Mouse (Mus musculus) forebrain, embryonic 14.5 days (tissue): ENCODE results near the gene Scimp. TPM values are rescaled to one million over a fixed set of nuclear protein-coding genes. Genes with fewer than 3 reads are reported as not detected.
"Not testable (repeated sequence)": the region's sequence is repeated elsewhere in the genome, so short reads cannot be mapped to it uniquely, and the experiment has no call there.

ENCODE experiments used
- ATAC-seq: fragments of 200-750 bp; cut with Nextera tagmentation; 2 replicates; pipeline ENCODE4 v1.8.0; 2017; ENCODE audit warnings: mild to moderate bottlenecking, moderate library complexity
- DNase-seq: peaks from one replicate; pipeline ENCODE4 v3.0.0-alpha.2; 2015; ENCODE audit warnings: low spot score
- H3K27ac ChIP-seq: fragments of 300-500 bp; sonication (generic); 2 replicates; pipeline ENCODE4 v1.5.1; 2014; ENCODE audit warnings: low read depth, mild to moderate bottlenecking, control low read depth, low read length, moderate library complexity
- H3K27me3 ChIP-seq: fragments of 300-500 bp; sonication (generic); replicated peaks from 2 replicates; pipeline ENCODE4 v1.6.1; 2014; ENCODE audit warnings: low read length, control low read depth, mixed read lengths; ENCODE audit not compliant: control insufficient read depth, insufficient read depth
- H3K36me3 ChIP-seq: fragments of 300-500 bp; sonication (generic); 2 replicates; pipeline ENCODE4 v1.6.1; 2014; ENCODE audit warnings: low read length, control low read depth; ENCODE audit not compliant: control insufficient read depth, insufficient read depth
- H3K4me1 ChIP-seq: fragments of 300-500 bp; sonication (generic); 2 replicates; pipeline ENCODE4 v1.6.1; 2014; ENCODE audit warnings: antibody characterized with exemption, low read length, control low read depth; ENCODE audit not compliant: control insufficient read depth, insufficient read depth
- H3K4me2 ChIP-seq: fragments of 300-500 bp; sonication (generic); 2 replicates; pipeline ENCODE4 v1.6.1; 2014; ENCODE audit warnings: mild to moderate bottlenecking, control low read depth, low read length
- H3K4me3 ChIP-seq: fragments of 300-500 bp; sonication (generic); 2 replicates; pipeline ENCODE4 v1.5.1; 2014; ENCODE audit warnings: low read depth, low read length, control low read depth
- H3K9ac ChIP-seq: fragments of 300-500 bp; sonication (generic); 2 replicates; pipeline ENCODE4 v1.6.1; 2014; ENCODE audit warnings: mild to moderate bottlenecking, low read length, control low read depth, moderate library complexity
- H3K9me3 ChIP-seq: fragments of 300-500 bp; sonication (generic); replicated peaks from 2 replicates; pipeline ENCODE4 v1.6.1; 2016; ENCODE audit warnings: low read length, control low read depth, mixed read lengths; ENCODE audit not compliant: control insufficient read depth
- WGBS: fragments of 180-500 bp; shearing (Covaris S2); extraction: QIAGEN DNeasy Blood & Tissue Kit; methylation state at CpG from one replicate; pipeline ENCODE4 v1.1.7; 2014; 5-methylcytosine and 5-hydroxymethylcytosine counted together
- polyA plus RNA-seq: library from polyadenylated mRNA; unstranded; fragments of >200 nt; fragmentation: Nextera tagmentation; extraction: Ambion mirVana; gene quantifications from 2 replicates; pipeline ENCODE4 v1.2.1, GENCODE M21; 2014

Scimp gene
- polyA plus RNA-seq, 1 experiment from 2014 or later: not detected

- DNase-seq (no peak), ATAC-seq (no peak)
- no peak overlapping the region for H3K4me2 ChIP-seq
- H3K4me1 ChIP-seq: no peaks in the 10 kb centered on the region
- H3K36me3 ChIP-seq: no peaks in the 10 kb centered on the region
- H3K9ac ChIP-seq: no peak overlapping the region
- H3K4me3 ChIP-seq: no peak overlapping the region
- no peaks in the 10 kb centered on the region for H3K9me3 ChIP-seq
- WGBS: 90% methylated on average over 10 of the region's 10 CpGs
- H3K27me3 ChIP-seq: no peaks in the 10 kb centered on the region
- no peak overlapping the region for H3K27ac ChIP-seq
Measured at GRCm38 (mm10) chr11:70788972-70789655, 23.3 kb downstream of the Scimp start.

- H3K4me2 ChIP-seq: no peak overlapping the region
- WGBS: 78% methylated on average over 11 of the region's 11 CpGs
- H3K27me3 ChIP-seq: no peaks in the 10 kb centered on the region
- H3K9me3 ChIP-seq: no peaks in the 10 kb centered on the region
- no peak overlapping the region for H3K27ac ChIP-seq
- no peak overlapping the region for H3K4me3 ChIP-seq
- no peaks in the 10 kb centered on the region for H3K36me3 ChIP-seq
- no peaks in the 10 kb centered on the region for H3K4me1 ChIP-seq
- no peak for ATAC-seq
- H3K9ac ChIP-seq: no peak overlapping the region
- DNase-seq: no peak
Measured at GRCm38 (mm10) chr11:70787052-70787451, 25.3 kb downstream of the Scimp start.

- WGBS: 66% methylated on average over 2 of the region's 2 CpGs
Measured at GRCm38 (mm10) chr11:70785908-70786307, 26.5 kb downstream of the Scimp start.

GRCm38 (mm10) chr11:70778058-70778457, 34.3 kb downstream of the Scimp start:
- 26% methylated on average over 6 of the region's 6 CpGs for WGBS

More at GRCm38 (mm10) chr11:70785908-70786307, 26.5 kb downstream of the Scimp start:
- Histone ChIP-seq H3K4me2 (no peak overlapping the region), H3K27ac (no peak overlapping the region), H3K36me3 (no peaks in the 10 kb centered on the region), H3K4me3 (no peak overlapping the region), H3K4me1 (no peaks in the 10 kb centered on the region), H3K9me3 (no peaks in the 10 kb centered on the region), H3K27me3 (no peaks in the 10 kb centered on the region), H3K9ac (no peak overlapping the region)
- DNase-seq (no peak), ATAC-seq (no peak)

GRCm38 (mm10) chr11:70777634-70778033, 34.8 kb downstream of the Scimp start:
- ATAC-seq: 0 out of 2 replicates have a peak, but pooled peaks have one; percentile 20
- Histone ChIP-seq H3K9me3 (no peaks in the 10 kb centered on the region), H3K9ac (no peak overlapping the region), H3K27me3 (no peaks in the 10 kb centered on the region), H3K4me3 (no peak overlapping the region), H3K36me3 (peaks cover 13% of the 10 kb centered on the region), H3K4me2 (no peak overlapping the region), H3K27ac (no peak overlapping the region), H3K4me1 (no peaks in the 10 kb centered on the region)
- WGBS: 65% methylated on average over 6 of the region's 6 CpGs
- DNase-seq: no peak

More at GRCm38 (mm10) chr11:70778058-70778457, 34.3 kb downstream of the Scimp start:
- H3K27ac ChIP-seq, ATAC-seq, H3K4me1 ChIP-seq, H3K9ac ChIP-seq, H3K4me3 ChIP-seq, H3K27me3 ChIP-seq, H3K9me3 ChIP-seq, H3K4me2 ChIP-seq: not testable (repeated sequence)
- DNase-seq: peak; percentile 64
- peaks cover 10% of the 10 kb centered on the region; the same call in 1 of the 2 replicates for H3K36me3 ChIP-seq

GRCm38 (mm10) chr11:70776830-70777571, 35.4 kb downstream of the Scimp start:
- DNase-seq (peak; percentile 82), ATAC-seq (peak; percentile 75; the same call in 1 of the 2 replicates)
- Histone ChIP-seq H3K27me3 (no peaks in the 10 kb centered on the region), H3K4me3 (no peak overlapping the region), H3K9me3 (no peaks in the 10 kb centered on the region), H3K27ac (no peak overlapping the region), H3K4me2 (no peak overlapping the region), H3K9ac (no peak overlapping the region), H3K4me1 (no peaks in the 10 kb centered on the region), H3K36me3 (peaks cover 19% of the 10 kb centered on the region)
- 27% methylated on average over 17 of the region's 17 CpGs for WGBS

- Histone ChIP-seq H3K36me3 (peaks cover 33% of the 10 kb centered on the region), H3K27ac (no peak overlapping the region), H3K27me3 (no peaks in the 10 kb centered on the region), H3K4me2 (no peak overlapping the region), H3K9ac (no peak overlapping the region), H3K4me1 (no peaks in the 10 kb centered on the region), H3K9me3 (no peaks in the 10 kb centered on the region), H3K4me3 (no peak overlapping the region)
- no peak for DNase-seq
- WGBS: 89% methylated on average over 3 of the region's 3 CpGs
- no peak for ATAC-seq
Measured at GRCm38 (mm10) chr11:70770804-70771203, 41.6 kb downstream of the Scimp start.

GRCm38 (mm10) chr11:70765776-70766445, 46.5 kb downstream of the Scimp start:
- no peak for ATAC-seq
- H3K36me3 ChIP-seq: 0 out of 2 replicates have a peak, but pooled peaks cover 4% of the 10 kb centered on the region
- H3K4me3 ChIP-seq: no peak overlapping the region
- peaks cover 5% of the 10 kb centered on the region; the same call in 1 of the 2 replicates for H3K4me1 ChIP-seq
- H3K9me3 ChIP-seq: no peaks in the 10 kb centered on the region
- WGBS: 71% methylated on average over 16 of the region's 16 CpGs
- H3K27me3 ChIP-seq: no peaks in the 10 kb centered on the region
- DNase-seq: no peak
- H3K9ac ChIP-seq: no peak overlapping the region
- H3K4me2 ChIP-seq: no peak overlapping the region
- H3K27ac ChIP-seq: no peak overlapping the region
